Mouse (Mus musculus): ENCODE measurements around the gene Galm. TPM values are rescaled to one million over a fixed set of nuclear protein-coding genes. Genes with fewer than 3 reads are reported as not detected.

Galm gene
- total RNA-seq, 2 experiments from 2014 or later = 3.2 to 6.1 TPM

DNA sequence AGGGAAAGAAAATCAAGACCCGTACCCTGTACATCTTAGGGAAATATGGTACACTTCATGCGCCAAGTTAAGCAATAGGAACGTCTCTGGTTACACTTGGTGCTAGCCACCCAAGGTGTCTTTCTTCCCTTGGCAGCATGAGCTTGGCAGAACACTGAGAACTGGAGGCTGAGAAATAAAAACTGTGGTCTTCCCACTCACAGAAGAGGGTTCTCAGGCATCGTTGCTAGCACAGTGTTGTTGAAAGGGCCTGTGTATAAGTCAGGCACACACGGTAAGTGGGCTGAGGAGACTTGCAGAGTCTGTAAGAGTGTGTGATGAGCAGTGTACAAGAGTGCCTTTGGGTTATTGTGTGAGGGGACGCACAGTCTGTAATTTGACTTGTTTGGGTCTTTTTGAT, 1.1 kb upstream of the Galm start:
- peak in 1 of 2 experiments; percentile 34 for DNase-seq (ENCODE audit: low spot score in 2 of 2)

DNA sequence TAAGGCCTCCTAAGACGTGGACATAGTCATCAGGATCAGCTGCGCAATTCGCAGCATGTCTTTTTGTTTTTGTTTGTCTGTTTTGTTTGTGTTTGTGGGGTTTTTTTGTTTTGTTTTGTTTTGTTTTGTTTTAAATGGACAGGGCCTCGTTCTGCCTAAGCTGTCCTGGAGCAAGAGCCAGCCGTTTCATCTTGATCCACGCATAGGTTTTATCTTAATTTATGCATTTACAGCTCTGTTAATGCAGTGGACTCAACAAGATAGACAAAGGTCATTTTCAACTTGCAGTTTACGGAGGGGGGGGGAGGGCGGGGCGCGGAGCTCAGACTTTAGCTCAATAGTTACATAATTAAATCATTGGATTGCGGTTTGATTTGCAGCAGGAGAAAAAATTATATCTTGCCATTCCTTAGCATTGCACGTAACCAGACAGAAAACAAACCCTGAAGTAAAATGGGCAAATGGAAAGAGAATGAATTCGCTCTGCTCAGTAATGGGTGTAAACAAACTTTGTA, 1.3 kb downstream of the Galm start:
- no peak for DNase-seq (ENCODE audit: low spot score in 2 of 2)

DNA sequence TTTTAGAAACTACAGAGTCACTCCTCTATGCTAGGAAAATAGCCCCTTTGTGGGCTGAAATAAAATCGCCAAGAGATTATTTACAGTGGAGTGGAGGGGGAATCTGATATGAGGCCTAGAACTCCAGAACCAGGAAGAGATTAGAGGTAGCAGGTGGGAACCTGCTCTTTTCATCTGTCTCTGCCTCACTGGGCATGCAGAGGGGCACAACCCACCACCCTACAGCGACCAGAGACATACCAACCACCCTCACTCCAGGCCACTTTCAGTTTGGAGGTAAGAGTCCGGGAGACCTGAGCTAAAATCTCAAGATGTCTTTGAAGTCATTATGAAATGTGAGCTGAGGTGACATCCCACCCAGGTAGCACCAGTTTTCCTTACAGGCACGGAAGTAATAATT, 2.1 kb downstream of the Galm start:
- no peak for DNase-seq (ENCODE audit: low spot score in 2 of 2)

DNA sequence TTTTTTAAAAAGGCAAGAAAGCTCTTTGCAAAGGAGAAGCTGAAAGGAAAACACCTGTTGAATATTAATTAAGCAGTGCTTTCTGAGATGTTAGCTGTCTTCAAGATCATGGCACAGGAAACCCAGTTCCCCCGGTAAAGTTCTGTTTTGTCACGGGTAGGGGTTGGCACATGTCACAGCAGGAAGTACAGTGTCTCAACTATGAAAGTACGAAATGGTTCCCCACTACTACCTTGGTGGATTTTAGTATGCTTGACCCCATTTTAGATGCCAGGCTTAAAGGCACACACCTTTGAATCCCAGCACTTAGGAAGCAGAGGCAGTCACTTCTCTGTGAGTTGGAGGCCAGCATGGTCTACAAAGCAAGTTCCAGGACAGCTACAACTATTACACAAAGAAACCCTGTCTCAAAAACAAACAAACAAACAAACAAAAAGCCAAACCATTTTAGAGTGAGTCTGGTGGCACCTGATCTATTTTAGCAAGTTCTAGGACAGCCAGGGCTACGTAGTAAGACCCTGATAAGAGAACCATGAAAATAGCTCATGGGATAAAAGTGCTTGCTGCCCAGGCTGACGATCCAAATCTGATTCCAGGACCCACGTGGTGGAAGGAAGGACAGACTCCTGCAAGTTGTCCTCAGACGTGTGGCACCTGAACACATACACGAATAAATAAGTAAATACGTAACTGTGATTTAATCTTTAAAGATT, 3.6 kb downstream of the Galm start:
- DNase-seq (ENCODE audit: low spot score in 2 of 2) = no peak

DNA sequence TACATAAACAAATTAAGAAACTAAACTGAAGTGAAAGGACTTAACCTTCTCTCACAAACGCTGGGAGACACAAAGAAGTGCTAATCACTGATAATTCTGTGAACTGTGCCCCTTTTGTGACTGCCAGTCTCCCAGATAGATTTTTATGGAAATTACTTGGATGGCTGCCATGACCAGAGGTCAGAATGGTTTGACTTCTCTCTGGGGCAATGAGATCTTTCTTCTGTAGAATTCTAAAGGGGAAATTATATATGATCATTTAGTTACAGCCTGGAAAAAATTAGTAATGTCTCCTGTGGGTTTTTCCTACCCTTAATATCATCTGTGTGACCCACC, 4.1 kb downstream of the Galm start:
- no peak for DNase-seq (ENCODE audit: low spot score in 2 of 2)

DNA sequence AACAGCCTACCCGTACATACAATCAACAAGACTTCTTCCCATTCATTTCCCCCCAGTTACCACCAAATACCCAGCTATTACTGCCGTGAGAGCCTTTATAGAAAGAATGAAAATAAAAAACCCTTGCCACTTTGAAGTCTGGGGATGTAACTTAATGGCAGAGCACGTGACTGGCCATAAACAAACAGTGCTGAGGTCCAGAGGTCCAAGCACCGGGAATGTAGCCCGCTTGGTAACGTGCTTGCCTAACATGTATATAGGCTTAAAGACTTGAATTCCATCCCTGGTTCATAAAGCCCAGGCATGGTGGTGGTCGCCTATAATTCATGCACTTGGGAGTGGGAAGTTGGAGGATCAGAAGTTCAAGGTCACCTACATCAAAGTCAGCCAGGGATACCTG, 4.6 kb downstream of the Galm start:
- DNase-seq (ENCODE audit: low spot score in 2 of 2) = no peak

DNA sequence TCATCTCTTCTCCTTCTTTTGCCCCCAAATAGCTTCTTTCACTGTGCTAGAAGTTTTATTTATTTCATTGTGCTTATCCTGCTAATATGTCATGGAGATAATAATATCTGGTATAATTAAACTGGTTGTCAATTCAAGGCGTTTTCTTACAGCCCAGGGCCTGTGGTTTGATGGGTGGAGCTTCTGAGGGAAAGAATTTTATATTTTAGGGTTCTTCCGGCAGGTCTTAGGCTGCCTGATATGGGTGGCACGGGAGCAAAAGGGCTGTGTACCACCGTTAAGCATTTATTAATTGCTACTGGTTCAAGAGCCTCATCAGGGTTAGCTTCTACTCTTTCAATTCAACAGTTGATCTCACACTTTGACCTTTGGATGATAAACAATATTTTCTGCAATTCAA, 5.2 kb downstream of the Galm start:
- DNase-seq (ENCODE audit: low spot score in 2 of 2) = no peak

DNA sequence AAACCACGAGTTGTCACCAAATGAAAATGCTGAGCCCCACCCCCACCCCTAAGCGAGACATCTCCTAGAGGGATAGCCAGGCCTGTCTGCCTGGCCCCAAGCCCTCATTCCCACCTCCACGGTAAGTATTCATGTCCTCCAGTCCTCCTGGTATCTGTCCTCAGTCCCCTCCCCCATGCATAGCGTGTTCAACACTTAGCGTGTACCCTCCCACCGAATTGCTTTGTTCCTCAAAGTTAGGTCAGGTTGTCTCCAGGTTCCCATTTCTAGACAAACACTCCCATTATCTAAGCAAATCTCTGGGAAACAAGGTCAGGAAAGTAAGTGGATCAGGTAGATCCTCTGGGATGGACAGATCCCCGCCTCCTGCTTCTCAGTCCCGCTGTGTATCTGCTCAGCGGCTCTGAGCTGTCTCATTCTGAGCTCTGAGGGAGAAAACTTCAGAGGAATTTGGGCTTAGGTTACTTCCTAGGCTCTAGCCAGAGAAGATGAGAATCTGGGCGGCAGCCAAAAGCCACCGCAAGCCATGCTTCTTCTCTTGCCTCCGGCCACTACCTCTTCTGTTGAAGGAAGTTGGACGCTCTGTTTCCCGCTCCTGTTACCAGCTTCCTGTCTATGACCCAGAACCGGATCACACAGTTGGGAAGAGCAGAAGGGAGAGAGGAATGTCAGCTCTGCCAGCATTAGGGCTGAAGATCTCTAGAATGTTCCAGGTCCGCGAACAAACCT, 11.3 kb downstream of the Galm start:
- no peak for DNase-seq (ENCODE audit: low spot score in 2 of 2)

DNA sequence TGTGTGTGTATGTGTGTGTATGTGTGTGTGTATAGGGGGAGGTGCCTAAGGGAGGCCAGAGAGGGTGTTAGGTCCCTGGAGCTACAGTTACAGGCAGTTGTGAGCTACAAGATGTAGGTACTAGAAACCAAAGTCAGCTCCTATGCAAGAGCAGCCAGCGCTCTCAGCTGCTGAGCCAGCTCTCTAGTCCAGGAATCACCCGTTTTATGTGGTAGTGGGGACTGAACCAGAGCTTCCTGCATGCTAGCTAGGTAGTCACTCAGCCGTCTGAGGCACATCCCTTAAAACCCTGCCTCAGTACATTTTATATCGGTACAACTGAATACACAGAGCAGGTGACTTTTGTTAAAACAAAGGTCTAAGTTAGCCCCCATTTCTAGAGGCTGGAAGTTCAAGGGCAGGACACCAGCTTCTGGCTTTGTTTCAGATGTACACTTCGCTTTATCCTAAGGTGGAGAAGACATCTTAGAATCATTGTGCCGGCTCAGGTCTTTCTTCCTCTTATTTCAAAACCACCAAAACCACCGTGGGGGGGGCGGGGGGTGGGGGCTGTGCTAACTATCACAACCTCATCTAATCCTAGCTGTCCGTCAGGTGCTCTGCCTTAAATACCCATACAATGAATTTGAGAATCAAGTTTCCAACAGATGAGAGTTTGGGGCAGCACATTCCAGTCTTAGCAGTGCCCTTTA, 12.6 kb downstream of the Galm start:
- DNase-seq (ENCODE audit: low spot score in 2 of 2) = no peak

DNA sequence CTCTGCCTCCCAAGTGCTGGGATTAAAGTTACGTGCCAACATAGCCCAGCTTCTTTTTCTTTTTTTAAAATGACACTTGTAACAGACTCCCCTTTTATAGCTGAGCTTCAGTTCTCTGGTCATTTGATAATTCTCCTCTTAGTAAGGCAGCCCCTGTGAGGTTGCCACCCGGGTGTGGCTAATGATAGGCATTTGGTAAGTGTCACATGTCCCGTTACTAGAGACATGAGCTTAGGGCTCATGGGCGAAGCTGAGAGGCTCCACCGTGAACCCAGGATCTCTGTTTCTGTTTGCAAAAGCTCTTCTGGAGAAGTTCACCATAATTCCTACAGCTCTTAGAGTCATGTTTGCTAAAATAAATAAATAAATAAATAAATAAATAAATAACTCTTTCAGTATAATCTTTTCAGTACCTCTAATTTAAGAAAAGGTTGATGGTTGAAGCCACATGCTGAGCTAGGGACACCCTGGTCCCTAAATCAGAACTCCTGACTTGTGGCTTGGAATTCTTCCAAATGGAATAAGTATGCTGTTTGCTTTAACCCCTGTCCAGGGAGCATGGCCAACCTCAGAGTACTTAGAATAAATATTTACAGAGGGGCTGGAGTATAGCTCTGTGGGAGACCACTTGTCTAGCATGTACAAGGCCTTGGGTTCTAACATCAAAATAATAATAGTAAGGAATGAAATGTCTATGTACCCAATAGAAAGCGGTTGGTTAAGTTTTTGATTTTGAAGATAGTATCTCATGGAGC, 16.4 kb downstream of the Galm start:
- no peak for DNase-seq (ENCODE audit: low spot score in 2 of 2)

DNA sequence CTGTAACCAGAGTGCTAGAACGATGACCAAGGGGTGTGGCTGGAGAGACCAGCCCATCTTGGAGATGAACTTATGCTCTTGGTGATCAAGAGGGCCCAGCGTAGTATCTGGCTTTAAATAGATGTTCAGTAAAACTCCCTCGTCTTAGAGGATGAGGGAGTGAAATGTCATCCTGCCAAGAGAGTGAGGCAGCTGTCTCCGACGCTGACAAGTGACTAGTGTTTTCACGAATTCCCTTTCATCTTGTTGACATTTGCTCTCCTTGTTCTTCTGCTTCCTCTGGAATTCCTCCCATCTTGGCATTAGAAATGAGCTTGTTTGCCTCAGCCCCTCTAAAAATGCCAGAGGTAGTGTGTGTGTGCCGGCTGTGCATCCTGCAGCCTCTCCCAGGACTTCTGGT, 17.9 kb downstream of the Galm start:
- no peak for DNase-seq (ENCODE audit: low spot score in 2 of 2)

DNA sequence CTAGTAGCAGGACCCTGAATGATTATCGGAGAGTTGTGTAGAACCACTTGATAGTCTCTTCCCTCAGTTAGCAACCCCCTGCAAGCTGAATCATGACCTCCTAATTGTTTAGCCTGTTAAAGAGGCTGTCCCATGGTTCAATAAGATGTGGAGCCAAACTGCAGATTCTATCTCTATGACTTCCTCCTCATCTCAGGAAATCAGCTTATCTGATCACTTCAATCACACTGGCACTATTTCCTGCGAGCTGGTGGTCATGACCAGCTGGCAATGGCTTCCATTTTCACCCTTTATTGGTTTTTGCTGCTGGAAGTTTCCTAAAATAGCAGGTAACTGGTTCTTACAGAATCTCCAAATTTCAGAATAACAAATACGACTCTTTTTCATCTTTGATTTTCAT, 18.5 kb downstream of the Galm start:
- DNase-seq (ENCODE audit: low spot score in 2 of 2) = no peak

DNA sequence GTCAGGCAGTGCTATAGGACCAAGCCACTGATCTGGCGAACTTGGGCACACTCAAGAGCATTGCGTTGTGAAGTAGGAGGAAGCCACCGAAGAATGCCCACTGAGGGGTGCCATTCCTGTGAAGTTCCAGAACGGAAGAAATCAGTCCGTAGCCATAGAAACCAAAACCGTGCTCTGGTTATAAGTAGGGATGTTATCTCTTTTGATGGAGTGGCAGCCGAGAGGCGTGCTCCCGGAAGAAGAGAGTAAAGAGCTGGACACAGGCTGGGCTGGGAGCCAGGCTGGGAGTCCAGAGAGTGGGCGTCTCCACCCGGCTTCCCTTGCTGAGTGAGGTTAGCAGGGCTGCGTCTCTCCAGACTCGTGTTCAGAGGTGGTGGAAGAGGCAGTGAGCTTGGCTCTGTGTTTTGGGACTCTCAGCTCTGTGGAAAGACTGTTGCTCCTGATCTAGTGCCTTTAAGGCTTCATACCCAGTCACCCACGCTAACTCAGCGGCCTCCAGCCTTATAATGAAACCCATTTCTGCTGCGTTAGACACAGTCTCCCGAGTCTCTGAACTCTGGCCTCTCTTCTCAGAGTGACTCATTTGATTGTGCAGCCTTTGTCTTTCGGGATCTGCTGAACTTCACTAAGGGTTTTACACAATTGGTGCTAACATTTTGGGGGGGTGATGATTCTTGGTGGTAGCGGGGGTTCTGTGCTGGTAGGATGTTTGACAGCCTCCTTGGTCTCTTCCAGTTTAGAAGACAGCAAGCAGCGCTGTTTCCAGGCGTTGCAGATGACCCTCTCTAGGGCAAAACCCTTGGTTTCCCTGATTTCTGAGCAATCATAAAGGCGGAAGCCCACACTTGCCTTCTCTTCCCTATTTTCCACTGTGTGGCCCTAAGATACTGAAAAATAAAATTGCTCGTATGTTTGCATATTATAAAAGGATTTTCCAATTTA, 21.1 kb downstream of the Galm start:
- DNase-seq (ENCODE audit: low spot score in 2 of 2) = peak; percentile 32 to 64

DNA sequence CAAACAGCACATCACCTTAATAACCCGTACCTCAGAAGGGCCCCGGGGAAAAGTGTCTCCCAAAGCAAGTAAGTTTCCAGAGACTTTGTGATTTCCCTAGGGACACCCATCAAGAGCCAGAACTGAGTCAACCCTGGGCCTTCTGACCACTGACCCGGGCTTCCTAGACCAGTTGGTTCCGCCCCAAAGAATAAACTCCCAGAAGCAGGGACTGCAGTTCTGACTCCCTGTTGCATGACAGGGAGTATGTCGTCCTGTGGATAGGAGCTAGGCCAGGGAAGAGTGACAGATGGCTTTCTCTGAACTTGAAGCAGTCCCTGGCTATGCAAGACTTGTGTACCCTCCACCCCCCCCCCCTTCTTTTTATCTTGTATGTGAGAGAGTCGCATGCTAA, 21.7 kb downstream of the Galm start:
- no peak for DNase-seq (ENCODE audit: low spot score in 2 of 2)

DNA sequence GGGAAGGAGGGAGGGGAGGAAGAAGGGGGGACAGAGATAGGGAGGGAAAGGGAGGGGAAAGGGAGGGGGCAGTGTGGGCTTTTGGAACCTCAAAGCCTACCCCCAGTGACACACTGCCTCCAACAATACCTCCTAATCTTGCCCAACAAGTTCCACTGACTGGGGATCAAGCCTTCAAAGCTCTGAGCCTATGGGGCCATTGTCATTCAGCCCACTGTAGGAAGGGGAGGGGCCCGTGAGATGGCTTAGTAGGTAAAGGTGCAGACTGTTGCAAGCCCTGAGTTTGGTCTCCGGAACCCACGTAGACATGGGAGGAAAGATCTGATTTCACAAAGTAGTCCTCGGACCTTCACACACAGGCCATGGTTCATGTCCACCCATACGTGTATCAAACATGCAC, 24.1 kb downstream of the Galm start:
- DNase-seq (ENCODE audit: low spot score in 2 of 2) = no peak

DNA sequence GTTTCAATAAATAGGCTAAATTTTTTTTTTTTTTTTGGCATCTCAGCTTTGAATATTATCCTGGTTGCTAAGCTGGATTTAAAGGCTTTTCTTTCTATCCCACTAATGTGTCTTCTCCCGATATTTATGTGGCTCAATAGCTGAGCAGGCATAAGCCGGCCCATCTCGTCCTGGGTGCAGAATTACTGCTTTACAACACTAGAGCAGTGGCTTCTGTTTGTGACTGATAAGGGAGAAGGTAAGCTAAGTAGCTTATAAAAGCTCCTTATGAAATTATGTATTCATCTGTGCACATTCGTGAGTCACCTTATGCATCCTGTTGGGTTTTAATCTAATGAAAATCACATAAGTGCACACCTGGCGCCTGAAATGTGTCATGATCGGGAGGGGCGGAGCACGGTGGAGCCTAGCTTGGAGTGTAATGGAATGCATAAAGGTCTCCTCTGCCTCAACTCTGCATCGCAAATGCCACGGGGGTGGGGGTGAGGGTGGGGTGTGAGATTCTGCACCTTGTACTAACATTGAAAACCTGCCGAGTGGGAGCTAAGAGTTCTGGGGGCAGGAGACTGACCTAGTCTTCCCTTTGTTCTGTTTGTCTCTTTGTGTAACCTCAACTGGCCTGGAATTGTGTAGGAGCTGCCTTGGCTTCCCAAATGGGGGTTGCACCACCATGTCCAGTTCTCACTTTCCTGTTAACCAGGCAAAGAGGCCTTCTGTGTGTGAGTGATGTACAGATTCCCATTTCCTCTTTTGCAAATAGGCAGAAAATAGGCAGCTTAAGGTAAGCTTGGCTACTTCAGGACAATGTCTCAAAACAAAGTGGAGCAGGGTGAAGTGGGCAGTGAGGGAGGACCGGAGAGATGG, 25.7 kb downstream of the Galm start:
- no peak for DNase-seq (ENCODE audit: low spot score in 2 of 2)

DNA sequence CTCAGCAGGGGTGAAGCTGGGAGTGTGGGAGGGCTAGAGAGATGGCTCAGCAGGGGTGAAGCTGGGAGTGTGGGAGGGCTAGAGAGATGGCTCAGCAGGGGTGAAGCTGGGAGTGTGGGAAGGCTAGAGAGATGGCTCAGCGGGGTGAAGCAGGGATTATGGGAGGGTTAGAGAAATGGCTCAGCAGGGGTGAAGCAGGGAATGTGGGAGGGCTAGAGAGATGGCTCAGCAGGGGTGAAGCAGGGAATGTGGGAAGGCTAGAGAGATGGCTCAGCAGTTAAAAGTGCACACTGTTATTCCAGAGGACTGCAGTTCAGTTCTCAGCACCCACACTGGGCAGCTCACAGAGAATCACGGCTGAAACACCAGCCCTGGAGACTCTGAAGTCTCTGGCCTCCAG, 26.4 kb downstream of the Galm start:
- no peak for DNase-seq (ENCODE audit: low spot score in 2 of 2)

DNA sequence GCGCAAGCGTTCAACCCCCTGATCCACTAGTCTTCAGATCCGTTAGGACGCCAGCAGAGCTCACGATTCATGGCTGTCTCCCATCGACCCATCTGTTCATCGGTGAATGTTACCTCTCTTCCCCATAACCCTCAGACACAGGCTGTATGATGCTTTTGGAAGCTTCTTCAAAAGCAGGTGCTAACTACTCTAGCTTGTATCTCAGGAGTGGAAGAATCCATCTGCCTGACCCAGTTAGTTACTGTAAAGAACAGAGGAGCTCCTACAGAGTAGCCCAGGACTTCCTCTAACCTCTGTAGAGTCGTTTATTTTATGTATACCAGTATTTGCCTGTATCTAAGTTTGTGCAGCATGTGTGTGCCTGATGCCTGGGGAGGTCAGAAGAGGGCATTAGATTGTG, 29.6 kb downstream of the Galm start:
- DNase-seq (ENCODE audit: low spot score in 2 of 2) = no peak

DNA sequence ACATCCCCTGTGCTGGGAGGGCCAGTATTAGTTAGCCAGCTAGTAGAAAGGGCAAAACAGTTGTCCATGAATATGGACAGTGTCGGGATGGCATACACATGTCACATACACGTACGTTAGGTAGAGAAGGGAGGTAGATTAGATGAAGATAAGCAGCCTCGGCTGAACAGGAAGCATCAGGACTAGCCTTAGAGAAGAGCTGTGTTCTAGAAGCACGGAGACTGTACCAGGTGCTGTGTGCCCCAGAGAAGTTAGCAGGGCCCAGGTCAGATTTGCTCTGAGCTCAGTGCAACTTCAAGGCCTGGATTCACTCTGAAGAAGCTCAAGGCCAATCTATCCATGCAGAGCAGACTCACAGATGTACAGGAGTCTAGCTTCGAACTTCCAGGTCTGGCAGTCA, 30.2 kb downstream of the Galm start:
- DNase-seq (ENCODE audit: low spot score in 2 of 2) = no peak

DNA sequence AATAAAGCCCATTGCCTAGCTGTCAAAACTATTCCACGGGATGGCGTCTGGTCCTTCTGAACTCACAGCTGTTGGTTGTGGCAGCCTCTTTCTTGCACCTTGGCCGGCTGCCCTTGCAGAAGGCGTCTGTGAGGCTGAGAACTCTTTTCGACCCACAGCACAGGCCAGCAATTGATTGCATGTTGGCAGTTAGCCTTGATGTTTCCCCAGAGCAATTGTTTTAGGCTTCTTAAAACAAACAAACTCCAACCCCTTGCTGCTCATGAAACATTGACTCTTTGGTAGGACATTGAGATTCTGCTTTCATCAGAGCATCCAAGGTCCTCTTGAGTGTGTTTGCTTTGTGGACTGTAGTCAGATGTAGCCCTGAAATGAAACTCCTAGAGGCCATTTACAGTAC, 33.2 kb downstream of the Galm start:
- DNase-seq (ENCODE audit: low spot score in 2 of 2) = peak; percentile 50 to 76

Data from layer of hippocampus, adult 18-20 months (tissue).